Mouse (Mus musculus) lung, adult 2 months (tissue): ENCODE data around the gene Sh3pxd2a.

ENCODE experiments used
- CTCF ChIP-seq: fragments of 200-500 bp; IDR thresholded peaks from 2 replicates; pipeline ENCODE4 v1.5.1; 2011; ENCODE audit warnings: mild to moderate bottlenecking, low read length, control low read depth; ENCODE audit not compliant: insufficient read depth
- POLR2A ChIP-seq: fragments of 200-500 bp; IDR thresholded peaks from 2 replicates; pipeline ENCODE4 v1.6.1; 2011; ENCODE audit warnings: low read depth, mild to moderate bottlenecking, control low read depth, low read length, borderline replicate concordance; ENCODE audit errors: extremely low read depth

GRCm38 (mm10) chr19:47491853-47492252, 27.7 kb upstream of the Sh3pxd2a start:
- TF ChIP-seq POLR2A, result no peak
- TF ChIP-seq CTCF, result no peak
